Mouse (Mus musculus) MEL (cell line): ENCODE data around the gene Coq10a.

Source experiments
- CTCF ChIP-seq, 3 experiments: IDR thresholded peaks in 2 of 3; conservative IDR thresholded peaks in 1 of 3; 2 replicates each; pipeline ENCODE4 v1.5.1; 2011 to 2012; ENCODE audit warnings: low read length in 3 of 3, low read depth in 2 of 3, mild to moderate bottlenecking in 2 of 3, improper control_type of control experiment in 1 of 3, inconsistent platforms in 1 of 3, mixed read lengths in 1 of 3, moderate library complexity in 1 of 3; ENCODE audit not compliant: control insufficient read depth in 1 of 3, insufficient read depth in 1 of 3, poor library complexity in 1 of 3, severe bottlenecking in 1 of 3
- ETS1 ChIP-seq: IDR thresholded peaks from 2 replicates; pipeline ENCODE4 v1.6.1; 2012; ENCODE audit warnings: low read depth, mild to moderate bottlenecking, inconsistent platforms, low read length, improper control_type of control experiment, moderate library complexity
- HCFC1 ChIP-seq: IDR thresholded peaks from 2 replicates; pipeline ENCODE4 v1.6.1; 2012; ENCODE audit warnings: low read depth, mild to moderate bottlenecking, inconsistent platforms, low read length, improper control_type of control experiment, moderate library complexity
- MXI1 ChIP-seq: IDR thresholded peaks from 2 replicates; pipeline ENCODE4 v1.6.1; 2011; ENCODE audit warnings: mild to moderate bottlenecking, low read depth, low read length, improper control_type of control experiment
- POLR2A ChIP-seq, 2 experiments: IDR thresholded peaks; 2 replicates each; pipeline ENCODE4 v1.6.1; 2011 to 2012; ENCODE audit warnings: low read length in 2 of 2, mild to moderate bottlenecking in 2 of 2, control low read depth in 1 of 2, improper control_type of control experiment in 1 of 2, low read depth in 1 of 2, moderate library complexity in 1 of 2; ENCODE audit not compliant: control insufficient read depth in 1 of 2, insufficient read depth in 1 of 2, poor library complexity in 1 of 2
- TAL1 ChIP-seq: IDR thresholded peaks from 2 replicates; pipeline ENCODE4 v1.6.1; 2012; ENCODE audit warnings: mild to moderate bottlenecking, inconsistent platforms, low read length, moderate library complexity, mixed read lengths
- USF1 ChIP-seq: IDR thresholded peaks from 2 replicates; pipeline ENCODE4 v1.6.1; 2014; ENCODE audit warnings: low read depth, mild to moderate bottlenecking, inconsistent platforms, low read length, improper control_type of control experiment, moderate library complexity

DNA sequence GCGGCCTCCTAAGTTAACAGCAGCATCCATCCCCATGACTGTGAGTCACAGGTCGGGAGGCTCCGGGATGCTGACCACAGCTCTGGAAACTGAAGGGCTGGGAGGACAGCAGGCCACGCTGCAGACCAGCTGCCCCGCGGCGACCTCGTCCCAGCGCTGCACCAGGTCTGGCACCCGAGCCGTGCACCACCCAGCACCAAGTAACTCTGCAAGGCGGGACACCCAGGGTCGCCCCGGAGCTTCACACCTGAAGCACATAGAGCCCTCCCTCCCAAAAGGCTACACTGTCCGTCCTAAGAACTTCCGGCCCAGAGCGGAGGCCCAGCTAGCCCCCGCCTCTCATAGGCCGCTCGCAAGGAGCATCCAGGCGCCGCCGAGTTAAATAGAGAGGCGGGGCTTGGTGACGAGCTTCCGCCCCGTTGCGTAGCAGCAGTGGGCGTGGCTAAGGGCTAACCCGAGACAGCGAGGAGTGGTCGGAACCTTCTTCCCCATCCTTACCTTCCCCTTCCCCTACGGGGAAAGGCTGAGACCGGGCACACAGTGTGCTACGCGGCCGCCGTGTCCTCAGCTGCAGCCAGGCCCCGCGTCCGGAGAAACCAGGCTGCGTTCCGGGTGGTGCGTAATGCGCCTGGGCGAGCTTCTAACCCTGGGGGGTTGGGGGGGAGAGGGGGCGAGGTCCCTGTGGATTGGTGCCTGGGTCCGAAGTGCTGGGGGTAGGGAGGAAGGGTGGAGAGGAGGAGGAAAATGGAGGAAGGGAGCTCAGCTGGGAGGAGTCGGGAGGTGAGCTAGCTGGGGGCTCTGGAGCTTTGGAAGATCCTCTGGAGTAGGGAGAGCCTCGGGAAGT lies 42.6 kb upstream of the Coq10a start, which contains the start of the genes Nabp2 and Rnf41:
- TF ChIP-seq HCFC1 (peak; percentile 83), POLR2A (IDR thresholded peaks at IDR 0.05; ENCODE audit: control insufficient read depth in 1 of 2, insufficient read depth in 1 of 2, low read depth in 1 of 2, low read length in 2 of 2, poor library complexity in 1 of 2) (peak; percentile 85 to 89), CTCF (IDR thresholded peaks at IDR 0.05 in 2 of 3, conservative IDR thresholded peaks at IDR 0.05 in 1 of 3; ENCODE audit: control insufficient read depth in 1 of 3, insufficient read depth in 1 of 3, low read depth in 2 of 3, low read length in 3 of 3, poor library complexity in 1 of 3, severe bottlenecking in 1 of 3) (no peak), MXI1 (peak; percentile 42; the same call in 1 of the 2 replicates), ETS1 (no peak), TAL1 (no peak), USF1 (no peak)
